Mouse (Mus musculus) embryonic stem cell, embryonic (primary cell): ENCODE measurements around the gene Ccr7.

Experiments
- CTCF ChIA-PET, 4 experiments: fragments of 300-600 bp in 2 of 4; fragments of 350-600 bp in 2 of 4; sonication (Branson Sonifier 250); formaldehyde crosslinking; loops; one replicate each; lab custom pipeline; 2022; ENCODE audit warnings: inconsistent platforms in 2 of 4; lab: Charles Lee
- POLR2A ChIA-PET, 4 experiments: fragments of 300-600 bp in 2 of 4; fragments of 350-600 bp in 2 of 4; sonication (Branson Sonifier 250); formaldehyde crosslinking; loops; one replicate each; lab custom pipeline; 2022; ENCODE audit warnings: antibody characterized with exemption in 4 of 4, inconsistent platforms in 1 of 4; lab: Charles Lee

Ccr7 gene

GRCm38 (mm10) chr11:99134266-99135046 is 20.4 kb downstream of the Ccr7 start:
- CTCF ChIA-PET = interaction anchor here (0.6 to 1.0 kb wide), 6 partner anchors 9 to 1059 kb away, joined by 3 to 5 read pairs (median 3); partner anchors contain the start of gene Krt9 (in 1 of the 4)
- POLR2A ChIA-PET = interaction anchor here in 3 of 4 experiments (0.6 to 3.2 kb wide), 8 partner anchors 9 to 111 kb away, joined by 3 to 17 read pairs (median 4); partner anchors contain the start of gene Top2a (in 1 of the 3)

- CTCF ChIA-PET = no interaction called here
Observed at GRCm38 (mm10) chr11:99133285-99133897, 21.5 kb downstream of the Ccr7 start.

GRCm38 (mm10) chr11:99132091-99132730 is 22.7 kb downstream of the Ccr7 start:
- ChIA-PET POLR2A (interaction anchor here in 3 of 4 experiments (0.6 to 2.1 kb wide), 17 partner anchors 8 to 1188 kb away, joined by 3 to 8 read pairs (median 3); partner anchors contain the start of gene Cdc6 (in 1 of the 3)), CTCF (interaction anchor here in 3 of 4 experiments (0.5 to 1.6 kb wide), 11 partner anchors 10 to 198 kb away, joined by 3 to 7 read pairs (median 3); partner anchors contain the start of gene Igfbp4 (in 1 of the 3))

More at GRCm38 (mm10) chr11:99133285-99133897, 21.5 kb downstream of the Ccr7 start:
- POLR2A ChIA-PET = interaction anchor here in 2 of 4 experiments (0.7 to 3.2 kb wide), 6 partner anchors 8 to 78 kb away, joined by 3 to 17 read pairs (median 3); no protein-coding TSS in a partner anchor

GRCm38 (mm10) chr11:99131463-99131840 is 23.4 kb downstream of the Ccr7 start:
- CTCF ChIA-PET = interaction anchor here in 3 of 4 experiments (0.6 to 1.6 kb wide), 10 partner anchors 9 to 197 kb away, joined by 3 to 7 read pairs (median 4); partner anchors contain the start of gene Igfbp4 (in 1 of the 3)
- POLR2A ChIA-PET = interaction anchor here in 3 of 4 experiments (0.6 to 2.1 kb wide), 14 partner anchors 8 to 1189 kb away, joined by 3 to 8 read pairs (median 4); partner anchors contain the start of gene Cdc6 (in 1 of the 3)

GRCm38 (mm10) chr11:99130736-99131462 is 24.0 kb downstream of the Ccr7 start:
- CTCF ChIA-PET = interaction anchor here in 3 of 4 experiments (0.7 to 1.6 kb wide), 6 partner anchors 8 to 158 kb away, joined by 3 to 5 read pairs (median 4); no protein-coding TSS in a partner anchor
- POLR2A ChIA-PET = interaction anchor here in 3 of 4 experiments (0.8 to 2.1 kb wide), 6 partner anchors 10 to 14 kb away, joined by 3 to 8 read pairs (median 6); no protein-coding TSS in a partner anchor

GRCm38 (mm10) chr11:99129287-99129686 is 25.6 kb downstream of the Ccr7 start:
- ChIA-PET CTCF (interaction anchor here in 3 of 4 experiments (0.6 to 0.9 kb wide), 5 partner anchors 19 to 1182 kb away, joined by 3 to 9 read pairs (median 3); no protein-coding TSS in a partner anchor), POLR2A (interaction anchor here in 2 of 4 experiments (0.5 to 1.6 kb wide), 5 partner anchors 9 to 1008 kb away, joined by 3 to 6 read pairs (median 4); no protein-coding TSS in a partner anchor)

- ChIA-PET POLR2A (interaction anchor here in 2 of 4 experiments (0.8 to 1.6 kb wide), 5 partner anchors 8 to 165 kb away, joined by 3 to 6 read pairs (median 4); no protein-coding TSS in a partner anchor), CTCF (interaction anchor here in 2 of 4 experiments (0.6 to 1.5 kb wide), 5 partner anchors 22 to 398 kb away, joined by 3 to 4 read pairs (median 4); no protein-coding TSS in a partner anchor)
Observed at GRCm38 (mm10) chr11:99127785-99128682, 26.8 kb downstream of the Ccr7 start.

- CTCF ChIA-PET = interaction anchor here in 3 of 4 experiments (0.6 to 1.5 kb wide), 9 partner anchors 15 to 246 kb away, joined by 3 to 6 read pairs (median 4); no protein-coding TSS in a partner anchor
- POLR2A ChIA-PET = interaction anchor here in 3 of 4 experiments (0.6 to 1.4 kb wide), 4 partner anchors 75 to 151 kb away, joined by 3 to 4 read pairs (median 3); no protein-coding TSS in a partner anchor
Observed at GRCm38 (mm10) chr11:99126482-99127253, 28.2 kb downstream of the Ccr7 start.

GRCm38 (mm10) chr11:99124635-99125029 is 30.2 kb downstream of the Ccr7 start:
- CTCF ChIA-PET = interaction anchor here (0.6 to 1.8 kb wide), 44 partner anchors 9 to 457 kb away, joined by 3 to 16 read pairs (median 4); partner anchors contain the start of gene Gjd3 (in 1 of the 4)
- POLR2A ChIA-PET = interaction anchor here in 2 of 4 experiments (0.7 to 1.2 kb wide), 7 partner anchors 9 to 1196 kb away, joined by 3 to 6 read pairs (median 4); no protein-coding TSS in a partner anchor

GRCm38 (mm10) chr11:99123977-99124634 is 30.8 kb downstream of the Ccr7 start:
- ChIA-PET POLR2A (interaction anchor here in 2 of 4 experiments (0.7 to 1.2 kb wide), 7 partner anchors 8 to 1196 kb away, joined by 3 to 6 read pairs (median 4); no protein-coding TSS in a partner anchor), CTCF (interaction anchor here (0.6 to 1.8 kb wide), 43 partner anchors 8 to 456 kb away, joined by 3 to 16 read pairs (median 4); partner anchors contain the start of gene Gjd3 (in 1 of the 4))

- ChIA-PET CTCF (interaction anchor here (0.6 to 1.8 kb wide), 25 partner anchors 9 to 210 kb away, joined by 3 to 10 read pairs (median 4); partner anchors contain the start of gene Gjd3 (in 1 of the 4)), POLR2A (interaction anchor here in 3 of 4 experiments (0.5 to 2.1 kb wide), 16 partner anchors 9 to 270 kb away, joined by 3 to 9 read pairs (median 4); partner anchors contain the start of gene Tns4 (in 1 of the 3))
Observed at GRCm38 (mm10) chr11:99122703-99123102, 32.2 kb downstream of the Ccr7 start.

GRCm38 (mm10) chr11:99121218-99121631 is 33.7 kb downstream of the Ccr7 start:
- POLR2A ChIA-PET = interaction anchor here (0.5 to 1.9 kb wide), 16 partner anchors 8 to 196 kb away, joined by 3 to 6 read pairs (median 3); no protein-coding TSS in a partner anchor
- CTCF ChIA-PET = interaction anchor here in 3 of 4 experiments (0.5 to 3.1 kb wide), 17 partner anchors 11 to 1750 kb away, joined by 3 to 10 read pairs (median 4); partner anchors contain the start of gene Gjd3 (in 1 of the 3)

- POLR2A ChIA-PET = interaction anchor here (0.5 to 1.9 kb wide), 16 partner anchors 9 to 195 kb away, joined by 3 to 6 read pairs (median 3); no protein-coding TSS in a partner anchor
- CTCF ChIA-PET = interaction anchor here in 3 of 4 experiments (0.5 to 3.1 kb wide), 15 partner anchors 10 to 975 kb away, joined by 3 to 10 read pairs (median 4); partner anchors contain the start of gene Gjd3 (in 1 of the 3)
Observed at GRCm38 (mm10) chr11:99120524-99121217, 34.2 kb downstream of the Ccr7 start.
